Mouse (Mus musculus): Measurements from ENCODE around the gene Surf6.

Gene Surf6
- long read RNA-seq, experiment 1, transcript Surf6-201 (5 exons, 2,971 nt) = major isoform, 13 of 18 reads
- long read RNA-seq, experiment 1, partial matches to known transcripts = 0 of 18 reads
- long read RNA-seq, experiment 1, other reads (novel, unspliced or antisense) = 4 of 18 reads
- long read RNA-seq, experiment 2, transcript Surf6-201 (5 exons, 2,971 nt) = major isoform, 8 of 11 reads
- long read RNA-seq, experiment 2, partial matches to known transcripts = 1 of 11 reads
- long read RNA-seq, experiment 2, other reads (novel, unspliced or antisense) = 2 of 11 reads

DNA sequence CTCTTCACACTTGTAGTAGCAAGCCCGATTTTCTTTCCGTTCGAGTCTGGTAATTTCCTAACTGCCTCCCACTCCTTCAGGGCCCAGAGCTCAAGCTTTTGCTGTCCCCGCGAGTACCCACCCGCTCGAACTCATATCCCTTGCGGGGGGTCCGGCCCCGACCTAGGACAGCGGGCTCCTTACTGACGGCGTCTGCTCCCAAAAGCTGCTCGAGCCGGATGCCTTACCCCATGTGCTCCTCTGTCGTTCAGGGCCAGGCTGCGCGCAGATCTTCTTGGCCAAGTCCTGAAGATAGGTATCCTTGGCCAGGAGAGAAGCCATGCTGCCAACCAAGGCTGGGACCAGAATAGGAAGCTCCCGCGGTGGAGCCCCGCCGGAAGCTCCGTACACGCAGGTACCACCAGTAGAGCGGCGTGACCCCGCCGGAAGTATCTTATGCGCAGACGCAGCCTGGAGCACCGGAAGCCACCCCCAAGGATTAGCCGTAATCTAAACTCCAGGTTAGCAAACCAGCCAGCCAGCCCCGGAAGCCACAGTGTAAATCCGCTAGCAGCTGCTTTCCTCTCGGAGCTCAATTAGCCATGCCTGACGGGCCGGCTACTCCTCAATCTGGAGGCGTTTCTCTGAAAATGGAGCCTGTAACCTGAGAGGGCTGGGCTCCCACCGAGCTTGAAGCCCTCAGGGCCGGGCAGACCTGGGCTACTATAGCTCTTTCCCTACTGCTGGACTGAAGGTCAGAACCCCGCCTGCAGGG, at the start of gene Surf6:
Gene Surf6 (minus strand): TSS at position 413 of the 754 bp plus-strand sequence.
- intact Hi-C loops (cut with DNase I) = no loop called here

GRCm38 (mm10) chr2:26952193-26952592, 49.5 kb upstream of the Surf6 start:
- intact Hi-C loops (cut with DNase I) = no loop called here

GRCm38 (mm10) chr2:26951346-26951905, 48.7 kb upstream of the Surf6 start:
- intact Hi-C loops (cut with DNase I) = no loop called here

GRCm38 (mm10) chr2:26950411-26950810, 47.7 kb upstream of the Surf6 start:
- intact Hi-C loops (cut with DNase I) = no loop called here

- intact Hi-C loops (cut with DNase I) = no loop called here
Observed at GRCm38 (mm10) chr2:26943253-26943652, 40.6 kb upstream of the Surf6 start.

DNA sequence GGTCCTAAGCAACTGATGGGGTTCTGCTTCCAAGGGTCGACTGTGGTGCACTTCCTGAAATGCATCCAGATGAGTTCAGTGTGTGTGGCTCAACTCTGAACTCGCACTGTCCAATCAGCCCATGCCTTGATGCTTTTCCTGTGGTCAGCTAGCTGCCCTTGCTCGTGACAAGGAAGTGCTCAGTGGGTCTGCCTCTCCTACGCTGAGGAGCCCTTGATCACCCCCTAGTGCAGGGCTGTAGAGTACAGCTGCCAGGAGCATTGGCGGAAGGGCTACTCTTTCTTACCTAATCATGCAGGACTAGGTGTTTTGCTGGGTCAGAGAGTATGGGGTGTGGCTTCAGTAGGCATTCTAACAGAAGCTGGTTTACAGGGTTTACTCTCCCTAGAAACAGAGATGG, 38.9 kb upstream of the Surf6 start:
- intact Hi-C loops (cut with DNase I) = no loop called here

GRCm38 (mm10) chr2:26936425-26936824, 33.7 kb upstream of the Surf6 start:
- intact Hi-C loops (cut with DNase I) = no loop called here

DNA sequence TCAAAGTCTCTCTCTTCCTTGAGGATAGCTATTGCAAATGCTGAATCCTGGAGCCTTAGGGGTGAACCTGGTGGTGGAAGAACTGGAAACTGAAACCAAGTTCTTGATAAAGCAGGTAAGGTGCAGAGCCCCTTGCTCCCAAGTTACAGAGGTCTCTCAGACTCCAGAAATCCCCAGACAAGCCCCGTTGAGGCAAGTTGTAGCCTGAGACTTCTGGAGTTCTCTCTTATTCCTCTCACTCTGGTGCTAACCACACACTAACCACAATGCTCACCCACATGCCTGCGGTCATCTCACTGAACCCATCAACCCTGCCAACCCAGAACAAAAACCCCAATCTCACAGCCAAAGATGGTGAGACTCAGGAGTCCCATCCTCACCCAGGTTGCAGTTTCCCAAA, 32.6 kb upstream of the Surf6 start:
- intact Hi-C loops (cut with DNase I) = no loop called here

GRCm38 (mm10) chr2:26933304-26934055, 30.8 kb upstream of the Surf6 start, which contains the start of the genes Surf4 and Stkld1:
Gene Surf4, minus strand, starts transcription at chr2:26933928.
Gene Stkld1, plus strand, starts transcription at chr2:26934047.
- intact Hi-C loops (cut with DNase I) = loop anchor here (5.0 kb wide), 2 partner anchors 79 to 104 kb away; no protein-coding TSS in a partner anchor

GRCm38 (mm10) chr2:26932473-26933303, 30.0 kb upstream of the Surf6 start:
- intact Hi-C loops (cut with DNase I) = loop anchor here (5.0 kb wide), 2 partner anchors 80 to 105 kb away; no protein-coding TSS in a partner anchor

- intact Hi-C loops (cut with DNase I) = loop anchor here (5.0 kb wide), 2 partner anchors 82 to 107 kb away; no protein-coding TSS in a partner anchor
Observed at GRCm38 (mm10) chr2:26930390-26930789, 27.7 kb upstream of the Surf6 start.

GRCm38 (mm10) chr2:26927745-26928476, 25.2 kb upstream of the Surf6 start:
- intact Hi-C loops (cut with DNase I) = no loop called here

GRCm38 (mm10) chr2:26921784-26922183, 19.1 kb upstream of the Surf6 start:
- intact Hi-C loops (cut with DNase I) = no loop called here

- intact Hi-C loops (cut with DNase I) = no loop called here
Observed at GRCm38 (mm10) chr2:26920190-26920855, 17.6 kb upstream of the Surf6 start.

DNA sequence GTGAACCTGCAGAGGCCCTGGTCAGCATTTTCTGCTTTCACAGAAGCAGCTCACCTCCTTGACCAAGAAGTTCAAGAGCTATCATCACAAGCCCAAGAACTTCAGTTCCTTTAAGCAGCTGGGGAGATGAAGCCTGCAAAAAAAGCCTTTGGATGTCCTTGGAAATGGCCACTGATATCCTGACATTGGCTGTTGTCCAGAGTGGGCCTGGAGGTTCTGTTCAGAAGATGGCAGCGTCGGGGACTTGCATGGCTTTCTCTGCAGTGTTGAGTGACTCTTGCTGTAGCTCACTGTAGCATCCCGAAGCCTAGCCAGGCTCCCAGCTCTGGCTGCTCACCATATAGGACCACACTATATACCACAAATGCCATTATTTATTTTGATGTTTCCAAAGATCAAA, 17.0 kb upstream of the Surf6 start:
- intact Hi-C loops (cut with DNase I) = no loop called here

- intact Hi-C loops (cut with DNase I) = no loop called here
Observed at GRCm38 (mm10) chr2:26916738-26917137, 14.1 kb upstream of the Surf6 start.

DNA sequence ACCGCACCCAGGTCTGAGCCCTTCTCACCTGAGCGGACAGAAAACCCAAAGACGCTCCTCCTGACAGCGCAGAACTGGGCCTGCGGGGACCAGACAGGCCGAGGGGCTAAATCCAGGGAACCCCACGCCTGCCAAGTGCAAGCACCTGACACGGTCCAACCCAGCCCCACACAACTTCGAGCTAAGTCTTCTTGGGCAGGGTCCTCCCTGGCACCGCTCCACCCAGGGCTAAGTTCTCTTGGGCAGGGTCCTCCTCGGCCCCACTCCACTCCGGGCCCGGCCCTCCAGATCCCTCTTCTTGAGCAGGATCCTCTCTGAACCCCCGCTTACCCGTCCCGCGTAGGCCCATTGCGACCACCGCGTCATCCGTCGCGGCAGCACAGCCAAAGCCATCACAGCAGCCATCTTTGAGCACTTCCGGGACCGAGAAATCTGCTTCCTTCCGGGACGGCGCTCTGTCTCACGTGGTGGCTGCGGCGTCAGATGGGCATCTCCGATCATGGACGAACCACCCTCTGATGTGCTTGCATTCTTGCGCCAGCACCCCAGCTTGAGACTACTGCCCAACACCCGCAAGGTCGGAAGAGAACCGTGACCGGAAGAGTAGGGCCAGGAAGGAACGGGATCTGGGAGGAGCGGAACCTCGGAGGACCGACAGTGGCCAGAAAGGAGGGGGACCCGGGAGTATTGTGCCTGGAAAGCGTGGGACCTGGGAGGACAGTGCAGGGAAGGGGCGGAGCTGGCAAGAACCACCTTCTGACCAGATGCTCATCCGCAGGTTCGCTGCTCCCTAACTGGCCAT, 13.4 kb upstream of the Surf6 start, which contains the start of the genes Surf2 and Surf1:
Gene Surf2 (plus strand): TSS at position 441 of the 802 bp plus-strand sequence.
Gene Surf1 (minus strand): TSS at position 604 of the 802 bp plus-strand sequence.
- intact Hi-C loops (cut with DNase I) = no loop called here
